16 mouse cellular contexts compared by ENCODE assay signal in the genomic region with DNA sequence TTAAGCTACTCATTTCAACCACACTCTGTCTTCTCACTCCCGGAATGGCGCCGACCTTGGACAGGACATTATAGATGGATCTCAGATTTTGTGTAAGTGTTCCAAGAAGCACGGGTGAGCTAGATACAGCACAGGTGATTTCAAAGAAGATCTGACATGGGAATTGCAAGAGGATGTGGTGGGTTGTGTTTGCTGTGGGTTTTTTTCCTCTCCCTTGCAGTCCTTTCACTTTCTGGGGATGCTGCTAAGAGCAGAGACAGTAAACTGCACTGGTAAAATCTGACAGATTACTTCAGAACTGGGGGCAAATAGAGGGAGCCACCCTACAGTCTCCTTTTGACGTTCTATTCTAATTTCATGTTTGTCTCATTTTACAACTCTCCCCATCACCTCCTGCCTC.
"Had no signal": no experiment of that assay in that cellular context is flagged by ENCODE, and none has a peak within 500 bp of the region (broad histone marks: within the 10 kb centered on the region; RNA-seq: fewer than 3 reads in every experiment).

No protein-coding gene starts in this region.

- H3K27ac ChIP-seq: kidney, embryonic 15.5 days; left cerebral cortex, adult 2 months; limb, embryonic 10.5 days; liver, embryonic 15.5 days; midbrain, embryonic 12.5 days; neural tube, embryonic 15.5 days had no signal

- H3K9me3 ChIP-seq: kidney, embryonic 15.5 days; limb, embryonic 10.5 days; liver, embryonic 15.5 days; midbrain, embryonic 12.5 days; neural tube, embryonic 15.5 days had no signal

- H3K4me1 ChIP-seq: limb, embryonic 10.5 days; liver, embryonic 15.5 days; midbrain, embryonic 12.5 days; neural tube, embryonic 15.5 days had no signal

- H3K9ac ChIP-seq: kidney, embryonic 15.5 days; liver, embryonic 15.5 days; midbrain, embryonic 12.5 days; neural tube, embryonic 15.5 days had no signal

- H3K36me3 ChIP-seq: kidney, embryonic 15.5 days; limb, embryonic 10.5 days; liver, embryonic 15.5 days; midbrain, embryonic 12.5 days; neural tube, embryonic 15.5 days had no signal

- H3K4me3 ChIP-seq: kidney, embryonic 15.5 days; left cerebral cortex, adult 2 months; limb, embryonic 10.5 days; liver, embryonic 15.5 days; midbrain, embryonic 12.5 days; neural tube, embryonic 15.5 days had no signal

- DNase-seq: kidney, adult 2 months; kidney, postnatal 14 days; lung, adult 2 months; lung, postnatal 36 days; right cerebral cortex, postnatal 4 days; spleen, adult 18-20 months; thymus, postnatal 14 days had no signal

- ATAC-seq: lung, postnatal 0 days; midbrain, embryonic 16.5 days had no signal

- H3K27me3 ChIP-seq: kidney, embryonic 15.5 days; liver, embryonic 15.5 days; midbrain, embryonic 12.5 days; neural tube, embryonic 15.5 days had no signal

- H3K4me2 ChIP-seq: kidney, embryonic 15.5 days; liver, embryonic 11.5 days; liver, embryonic 15.5 days; midbrain, embryonic 12.5 days; neural tube, embryonic 15.5 days had no signal
